Mouse (Mus musculus): ENCODE measurements around the gene Ubn1.

DNA sequence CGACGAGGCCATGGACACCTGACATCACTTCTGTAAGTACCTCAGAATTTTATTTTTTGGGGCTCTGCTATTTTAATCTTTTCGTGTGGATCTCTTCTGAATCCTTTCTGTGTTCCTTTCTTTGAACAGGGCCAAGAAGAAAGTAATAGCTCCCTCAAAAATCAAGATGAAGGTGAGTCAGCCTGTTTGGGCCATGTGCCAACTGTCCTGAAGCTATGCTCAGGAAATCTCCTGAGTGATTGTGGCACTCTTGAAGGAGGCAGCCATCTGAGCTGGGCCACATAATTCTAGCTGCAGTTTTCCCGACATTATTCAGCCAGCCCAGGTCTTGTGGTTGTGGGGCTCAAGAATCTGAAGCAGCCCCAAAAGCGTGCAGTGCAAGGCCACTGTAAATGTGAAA, 24.5 kb downstream of the Ubn1 start:
- TF ChIP-seq TCF12 (IDR thresholded peaks at IDR 0.05; ENCODE audit: insufficient read depth, poor library complexity, severe bottlenecking) (no peak), REST (IDR thresholded peaks at IDR 0.05; ENCODE audit: insufficient read depth, insufficient read length) (no peak), POLR2A (IDR thresholded peaks at IDR 0.05; ENCODE audit: insufficient read length, low read depth) (no peak), USF1 (IDR thresholded peaks at IDR 0.05; ENCODE audit: low read depth) (no peak), POLR2AphosphoS2 (IDR thresholded peaks at IDR 0.05; ENCODE audit: insufficient read length, low read depth) (no peak), CEBPB (IDR thresholded peaks at IDR 0.05; ENCODE audit: insufficient read depth, poor library complexity, severe bottlenecking) (no peak), MYOD1 (IDR thresholded peaks at IDR 0.05; ENCODE audit: control insufficient read depth in 1 of 3, insufficient read length in 2 of 3, low read depth in 2 of 3) (no peak), E2F4 (IDR thresholded peaks at IDR 0.05; ENCODE audit: insufficient read depth) (no peak), TCF3 (IDR thresholded peaks at IDR 0.05; ENCODE audit: insufficient read length, low read depth) (no peak), MAX (IDR thresholded peaks at IDR 0.05; ENCODE audit: low read depth) (no peak), SRF (IDR thresholded peaks at IDR 0.05; ENCODE audit: control insufficient read depth, insufficient read length, low read depth) (no peak), MYOG (IDR thresholded peaks at IDR 0.05; ENCODE audit: control insufficient read depth in 1 of 3, insufficient read depth in 1 of 3, insufficient read length in 2 of 3, low read depth in 2 of 3) (no peak)

Data from myocyte (in vitro differentiated cells).